Mouse (Mus musculus): ENCODE results near the gene Col4a1. TPM values are rescaled to one million over a fixed set of nuclear protein-coding genes. Genes with fewer than 3 reads are reported as not detected.

Col4a1 gene
- total RNA-seq, 2 experiments from 2014 or later, result 969 to 1,074 TPM

DNA sequence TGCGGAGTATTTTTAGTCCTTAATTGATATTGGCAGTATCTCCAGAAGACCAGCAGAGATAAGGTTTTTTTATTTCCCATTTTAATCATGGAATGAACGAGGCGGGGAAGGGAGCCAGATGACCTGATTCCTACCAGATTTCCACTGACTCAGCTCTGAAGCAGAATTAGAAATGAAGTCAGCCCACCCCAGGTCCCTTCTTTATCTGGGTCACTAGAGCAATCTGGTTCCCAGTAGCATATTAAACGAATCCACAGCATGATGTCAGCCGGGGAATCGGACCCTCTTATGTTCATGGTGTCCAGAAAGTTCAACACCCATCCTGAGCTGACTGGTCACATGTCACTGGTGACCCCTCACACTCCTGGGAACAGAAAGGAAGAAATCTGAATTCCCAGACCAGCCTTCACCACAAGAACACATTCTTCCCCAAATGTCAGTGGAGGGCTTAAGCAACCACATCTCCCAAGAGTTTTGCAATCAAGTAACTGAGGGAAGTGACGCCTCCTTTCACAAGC is 63.0 kb downstream of the Col4a1 start:
- peak in 1 of 2 experiments; percentile 57 for DNase-seq (ENCODE audit: low spot score in 2 of 2)

DNA sequence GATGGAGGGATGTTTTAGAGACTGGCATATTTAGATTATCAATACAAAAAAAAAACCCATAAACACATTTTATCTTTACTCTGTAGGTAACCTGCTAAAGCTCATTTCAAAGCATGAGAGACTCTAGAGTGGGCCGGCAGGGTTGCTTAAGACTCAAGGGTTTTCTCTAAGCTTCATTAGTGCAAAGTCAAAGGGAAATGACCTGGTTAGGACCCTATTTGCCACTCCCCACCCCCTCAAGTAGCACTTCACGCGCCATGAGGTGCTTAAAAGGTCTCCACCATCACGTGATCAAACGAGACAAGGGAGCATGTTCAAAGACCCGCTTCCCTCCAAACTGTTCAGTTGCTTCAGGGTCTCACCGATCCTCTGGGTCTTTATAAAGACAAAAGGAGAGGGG is 63.9 kb downstream of the Col4a1 start:
- no peak for DNase-seq (ENCODE audit: low spot score in 2 of 2)

DNA sequence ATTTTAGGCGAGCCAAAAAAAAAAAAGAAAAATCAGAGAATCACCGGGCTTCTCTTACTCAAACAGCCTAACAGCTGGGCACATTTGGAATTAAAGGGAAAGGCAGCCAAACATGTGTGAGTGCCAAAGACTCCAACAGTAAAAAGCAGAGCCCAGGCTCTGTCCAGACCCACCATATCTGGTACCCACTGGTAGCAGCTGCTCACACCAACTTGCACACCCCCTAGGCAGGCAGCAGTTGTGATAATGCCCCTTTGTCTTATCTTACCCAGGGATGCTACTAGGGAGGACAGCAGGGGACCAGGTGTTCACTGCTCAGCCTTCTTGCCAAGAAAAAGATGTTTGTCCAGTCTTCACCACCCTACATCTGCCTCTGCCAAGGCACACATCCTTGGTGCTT is 71.1 kb downstream of the Col4a1 start:
- no peak for DNase-seq (ENCODE audit: low spot score in 2 of 2)

DNA sequence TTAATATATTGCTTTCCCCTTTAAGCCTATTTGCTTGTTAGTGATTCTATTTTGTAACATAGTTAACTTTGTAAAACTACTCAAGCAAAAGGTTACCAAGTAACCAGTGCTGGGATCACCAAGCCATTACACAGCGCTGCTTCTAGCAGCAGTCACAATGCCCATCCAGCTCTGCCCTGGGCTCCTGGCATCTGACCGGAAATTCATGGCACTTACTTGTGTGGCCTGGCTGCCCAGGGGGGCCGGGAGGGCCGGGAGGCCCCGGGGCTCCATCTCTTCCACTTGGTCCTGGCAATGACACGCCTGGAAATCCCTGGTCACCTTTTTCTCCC is 77.8 kb downstream of the Col4a1 start:
- no peak for DNase-seq (ENCODE audit: low spot score in 2 of 2)

DNA sequence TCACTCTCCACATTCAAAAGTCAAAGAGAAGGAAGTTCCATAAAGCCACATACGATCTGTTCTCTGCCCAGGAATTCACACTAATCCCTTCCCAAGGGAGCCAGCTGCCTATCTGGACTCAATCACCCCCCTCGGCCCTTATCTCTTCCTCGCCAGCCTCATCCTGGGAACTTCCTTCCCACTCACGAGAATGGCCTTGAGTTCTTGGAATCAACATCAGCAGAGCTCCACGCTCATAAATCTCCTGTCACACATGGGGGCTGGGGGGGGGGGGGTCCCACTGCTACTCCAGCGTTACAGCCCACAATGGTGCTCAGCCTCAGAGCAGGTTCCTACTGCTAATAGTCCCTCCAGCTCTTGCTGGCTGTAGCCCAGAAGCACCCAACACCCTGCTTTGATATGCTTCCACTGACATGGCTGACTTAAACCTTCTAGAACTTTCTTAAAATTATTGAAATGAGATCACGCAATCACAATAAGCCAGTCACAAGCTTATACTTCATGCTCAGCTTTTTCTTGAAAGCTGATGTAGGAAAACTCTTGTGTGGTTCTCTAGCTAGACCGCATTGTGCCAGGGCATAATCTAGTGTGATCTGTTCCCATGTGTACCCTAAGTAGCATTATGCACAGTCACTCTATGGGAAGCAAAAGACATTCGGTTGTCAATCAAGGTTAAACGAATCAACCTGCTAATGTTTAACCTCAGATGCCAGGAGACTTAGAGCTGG is 78.3 kb downstream of the Col4a1 start:
- no peak for DNase-seq (ENCODE audit: low spot score in 2 of 2)

DNA sequence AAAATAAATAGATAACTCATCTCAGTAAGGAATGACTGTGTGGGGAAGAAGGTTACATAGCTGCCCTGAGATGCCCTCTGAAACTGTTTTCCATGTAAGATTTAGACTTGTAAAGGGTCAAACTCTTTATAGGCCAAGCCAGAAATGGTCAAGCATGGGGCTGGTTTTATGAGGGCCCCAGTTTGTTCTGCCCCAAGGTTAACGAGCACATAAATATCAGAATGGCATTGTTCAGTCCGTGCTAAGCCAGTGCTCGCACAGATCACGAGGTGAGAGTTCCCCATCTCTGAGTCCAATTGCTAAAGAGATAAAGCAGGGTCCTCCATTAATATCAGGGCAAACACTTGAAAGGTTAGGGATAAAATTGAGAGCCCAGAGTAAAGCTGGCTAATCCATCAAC is 79.6 kb downstream of the Col4a1 start:
- no peak for DNase-seq (ENCODE audit: low spot score in 2 of 2)

DNA sequence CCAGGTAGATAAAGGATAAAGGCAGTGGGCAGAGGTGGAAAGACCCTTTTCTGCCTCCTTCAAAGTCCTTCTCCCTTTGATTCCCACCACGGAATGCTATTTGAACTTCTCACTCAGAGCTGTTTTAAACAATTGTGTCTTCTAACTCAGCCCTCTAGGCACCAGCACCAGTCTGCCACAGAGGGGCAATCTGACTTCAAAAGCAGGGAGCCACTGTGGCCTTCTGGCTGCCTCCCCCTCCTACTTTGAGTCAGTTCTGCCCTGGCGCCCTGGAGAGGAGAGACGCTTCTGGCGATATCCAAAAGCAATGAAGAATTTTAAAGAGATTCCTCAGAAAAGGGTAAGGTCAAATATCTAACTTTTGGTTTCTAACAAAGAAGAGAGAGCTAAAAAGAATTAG is 82.3 kb downstream of the Col4a1 start:
- DNase-seq (ENCODE audit: low spot score in 2 of 2), result no peak

DNA sequence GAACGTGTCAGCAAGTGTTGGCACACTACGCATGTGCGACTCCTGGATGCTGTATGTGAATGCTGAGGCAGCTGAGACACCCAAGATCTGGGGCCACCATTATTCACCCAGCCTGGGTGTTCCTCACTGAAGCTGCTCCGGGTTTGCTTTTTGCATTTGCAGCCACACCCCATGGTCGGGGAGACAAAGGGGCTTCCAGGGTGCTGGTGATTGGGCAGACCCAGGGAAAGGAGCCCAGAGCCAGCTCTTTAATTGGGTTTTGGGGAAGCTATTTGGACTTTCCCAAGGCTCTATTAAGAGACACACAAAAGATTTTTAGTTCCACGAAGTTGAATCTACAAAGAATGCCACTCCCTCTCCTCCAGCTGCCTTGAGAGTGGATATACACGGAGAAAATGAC is 85.2 kb downstream of the Col4a1 start:
- DNase-seq (ENCODE audit: low spot score in 2 of 2), result no peak

DNA sequence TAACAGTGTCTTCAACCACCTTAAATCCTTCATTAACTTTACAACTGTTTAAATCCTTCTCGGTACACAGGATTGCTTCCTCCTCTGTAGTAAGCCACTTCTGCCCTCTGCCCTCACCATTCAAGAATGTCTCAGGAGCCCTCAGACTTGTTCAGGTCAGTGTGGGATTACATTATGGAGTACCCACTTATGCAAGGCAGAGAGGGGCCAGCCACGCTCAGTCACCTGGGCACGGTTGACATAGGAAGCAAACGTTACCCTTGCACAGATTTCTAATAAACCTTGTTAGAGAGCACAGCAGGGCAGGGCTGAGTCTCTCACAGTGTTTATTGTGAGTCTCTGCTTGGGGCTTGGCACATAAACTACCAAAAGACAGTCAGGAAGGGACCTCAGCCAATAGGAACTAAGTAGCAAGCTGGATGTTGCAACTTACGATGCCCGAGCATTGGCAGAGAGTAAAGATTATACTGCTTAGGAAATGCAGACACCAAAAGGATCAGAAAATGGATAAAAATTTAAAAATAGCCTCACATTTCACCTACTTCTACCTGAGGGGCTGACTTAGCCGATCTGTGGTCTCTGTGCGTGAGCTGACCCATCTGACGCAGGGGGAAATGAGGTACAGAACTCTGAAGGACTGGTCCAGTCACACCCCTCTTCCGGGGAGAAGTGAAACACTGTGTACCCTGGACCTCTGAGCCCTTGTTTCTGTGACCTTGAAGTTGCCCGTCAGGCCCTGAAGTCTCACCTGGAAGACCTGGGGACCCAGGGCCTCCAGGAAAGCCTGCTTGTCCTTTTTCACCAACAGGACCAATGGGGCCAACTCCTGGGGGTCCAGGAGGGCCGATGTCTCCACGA is 86.8 kb downstream of the Col4a1 start:
- no peak for DNase-seq (ENCODE audit: low spot score in 2 of 2)

DNA sequence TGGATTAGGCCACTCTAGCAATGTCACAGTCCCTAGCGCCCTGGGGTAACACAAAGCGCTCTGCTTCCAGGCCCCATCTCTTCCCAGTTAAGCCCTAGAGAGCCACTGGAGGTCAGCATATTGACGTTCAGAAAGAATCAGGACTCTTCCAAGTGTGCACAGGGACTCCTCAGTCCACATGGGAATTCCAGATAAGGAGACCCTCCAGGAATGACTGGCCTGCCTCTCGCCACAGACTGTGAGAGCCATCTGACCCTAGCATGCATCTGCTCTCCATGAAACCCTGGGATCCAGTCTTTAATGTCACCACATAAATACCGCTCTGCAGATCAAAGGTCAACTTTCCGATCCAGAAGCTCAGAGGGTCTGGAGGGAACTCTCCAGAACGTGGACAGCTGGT is 88.4 kb downstream of the Col4a1 start:
- DNase-seq (ENCODE audit: low spot score in 2 of 2), result no peak

DNA sequence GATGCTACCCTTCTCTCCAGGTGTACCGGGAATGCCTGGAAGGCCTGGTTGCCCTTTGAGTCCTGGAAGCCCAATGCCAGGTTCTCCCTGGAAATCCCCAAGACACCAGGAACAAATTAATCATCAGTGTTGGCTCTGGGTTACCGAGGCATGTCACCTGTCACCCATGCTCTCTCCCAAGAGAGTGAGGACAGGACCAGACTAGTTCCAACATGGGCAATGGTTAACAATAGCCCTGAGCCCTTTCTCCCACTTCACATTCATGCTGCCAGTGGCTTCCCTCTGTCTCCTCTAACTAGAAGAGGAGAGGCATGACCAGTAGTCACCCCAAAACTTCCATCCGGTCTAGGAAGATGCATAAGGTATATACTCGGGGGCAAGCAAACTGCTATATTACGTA is 91.3 kb downstream of the Col4a1 start:
- DNase-seq (ENCODE audit: low spot score in 2 of 2), result no peak

DNA sequence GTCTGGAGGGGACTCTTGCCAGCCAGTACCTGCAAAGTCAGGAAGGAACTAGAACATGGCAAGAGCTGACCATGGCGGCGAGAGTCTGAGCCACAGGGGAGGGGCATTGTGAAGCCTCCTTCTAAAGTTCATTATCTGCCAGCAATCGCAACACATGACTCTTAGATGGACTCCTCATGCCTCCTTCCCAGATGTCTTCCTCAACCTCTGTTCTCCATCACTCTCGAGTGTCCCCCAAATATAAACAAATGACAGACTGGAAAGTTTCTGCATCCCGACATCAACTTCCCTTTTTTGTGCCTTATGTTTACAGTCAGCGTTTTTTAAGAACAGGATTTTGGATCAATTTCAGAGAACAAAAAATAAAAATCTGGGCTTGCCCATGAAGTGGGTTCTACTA is 93.3 kb downstream of the Col4a1 start:
- no peak for DNase-seq (ENCODE audit: low spot score in 2 of 2)

DNA sequence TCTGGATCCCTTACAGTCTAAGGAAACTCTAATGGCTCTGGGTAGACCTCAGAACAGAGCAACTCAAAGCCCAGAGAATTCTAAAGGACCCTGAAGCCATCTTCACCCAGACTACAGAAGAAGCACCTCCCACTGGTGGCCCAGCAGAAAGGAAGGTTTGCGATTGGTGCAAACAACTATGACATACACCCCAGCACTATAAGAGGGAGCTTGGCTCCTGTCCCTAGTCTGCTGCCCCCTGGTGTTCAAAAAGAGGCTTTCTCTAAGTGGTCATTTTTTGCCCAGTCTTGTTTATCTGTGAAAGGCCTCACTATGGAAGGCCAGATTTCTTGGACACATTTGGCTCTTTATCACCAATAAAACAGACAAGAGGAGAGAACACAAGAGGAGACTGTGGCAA is 97.4 kb downstream of the Col4a1 start:
- DNase-seq (ENCODE audit: low spot score in 2 of 2), result peak in 1 of 2 experiments; percentile 57

DNA sequence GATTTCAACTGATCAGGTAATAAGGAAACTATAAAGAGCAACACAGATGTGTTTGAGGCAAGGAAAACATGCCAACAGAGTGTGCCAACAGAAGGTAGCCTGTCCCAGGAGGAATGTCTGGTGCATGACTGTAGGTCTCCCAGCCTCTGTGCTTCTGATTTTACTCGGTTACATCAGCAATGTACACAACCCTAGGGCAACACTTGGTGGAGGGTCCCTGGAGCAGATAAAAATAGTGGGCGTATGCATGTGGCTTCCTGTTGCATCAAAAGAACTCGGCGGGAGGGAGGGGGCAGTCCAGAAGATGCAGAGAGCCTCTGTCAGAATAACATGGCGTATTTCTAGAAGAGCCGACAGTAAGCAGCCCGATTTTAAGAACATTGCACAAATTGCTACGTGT is 106.1 kb downstream of the Col4a1 start:
- DNase-seq (ENCODE audit: low spot score in 2 of 2), result no peak

DNA sequence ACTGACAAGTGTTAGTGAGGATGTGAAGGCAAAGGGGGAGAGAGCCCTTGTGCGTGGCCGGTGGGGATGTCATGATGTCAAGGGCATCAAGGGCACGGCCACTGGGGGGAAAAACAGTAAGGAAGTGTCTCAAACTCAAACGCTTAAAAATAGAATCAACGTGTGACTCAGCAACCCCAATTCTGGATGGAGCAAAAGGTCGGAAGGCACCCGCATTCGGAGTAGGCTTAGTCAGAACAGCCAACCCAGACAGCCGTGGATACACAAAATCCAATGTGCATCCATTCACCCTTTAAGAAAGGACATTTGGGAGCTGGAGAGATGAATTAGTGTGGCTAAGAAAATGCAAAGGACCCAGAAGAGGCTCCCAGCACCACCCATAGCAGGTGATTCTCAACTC is 107.1 kb downstream of the Col4a1 start:
- no peak for DNase-seq (ENCODE audit: low spot score in 2 of 2)

DNA sequence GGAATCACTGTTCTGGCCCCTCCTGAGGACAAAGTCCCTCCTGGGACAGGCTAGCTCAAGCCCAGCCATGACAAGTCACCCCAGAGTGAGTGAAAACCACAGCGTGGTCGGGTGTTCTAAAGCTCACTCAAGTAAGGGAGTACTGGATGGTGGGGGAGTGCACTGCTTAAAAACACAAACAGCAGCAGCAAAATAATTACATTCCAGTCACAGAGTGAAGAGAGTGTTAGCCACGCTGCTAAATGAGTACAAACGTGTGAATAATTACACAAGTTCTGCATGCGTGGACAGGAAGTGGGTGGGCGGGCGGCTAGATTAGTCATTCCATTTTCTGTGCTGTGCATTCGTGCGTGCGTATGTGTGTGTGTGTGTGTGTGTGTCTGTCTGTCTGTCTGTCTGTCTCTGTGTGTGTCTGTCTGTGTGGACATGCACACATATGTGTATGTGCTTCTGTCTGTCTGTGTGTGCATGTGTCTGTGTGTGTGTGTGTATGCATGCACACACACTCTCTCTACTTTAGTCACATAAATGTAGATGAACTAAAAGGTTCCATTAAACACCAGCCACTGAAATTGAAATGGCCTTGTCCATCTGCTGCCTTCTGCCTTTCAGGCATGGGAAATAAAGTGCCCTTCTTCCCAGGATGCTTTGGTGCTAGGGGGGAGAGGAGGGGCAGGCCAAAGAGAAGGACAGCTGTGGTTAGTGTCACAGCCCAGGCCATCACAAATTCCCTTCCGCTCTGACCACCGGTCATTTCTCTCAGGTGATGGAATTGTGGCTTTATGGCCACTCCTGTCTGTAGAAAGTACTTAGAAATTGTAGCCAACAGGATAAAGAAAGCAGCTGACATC is 109.1 kb downstream of the Col4a1 start:
- no peak for DNase-seq (ENCODE audit: low spot score in 2 of 2)

DNA sequence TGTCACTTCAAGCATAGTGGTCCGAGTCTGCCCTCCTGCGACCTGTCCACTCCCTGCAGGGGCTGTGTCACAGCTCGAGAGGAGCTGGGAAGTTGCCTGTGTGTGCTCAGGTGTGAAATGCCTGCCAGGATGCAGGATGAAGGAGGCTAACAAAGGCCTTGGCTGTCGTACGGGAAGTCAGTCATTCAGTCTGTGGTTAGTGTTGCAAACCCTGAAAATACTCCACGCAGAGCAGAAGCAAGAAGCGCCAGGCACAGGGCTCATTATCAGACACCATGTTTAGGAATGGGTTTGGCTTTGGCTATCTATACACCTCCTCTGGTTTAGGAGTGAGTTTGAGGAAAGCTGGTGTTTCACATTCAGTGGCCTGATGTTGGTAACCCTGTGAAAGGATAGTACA is 114.0 kb downstream of the Col4a1 start:
- no peak for DNase-seq (ENCODE audit: low spot score in 2 of 2)

DNA sequence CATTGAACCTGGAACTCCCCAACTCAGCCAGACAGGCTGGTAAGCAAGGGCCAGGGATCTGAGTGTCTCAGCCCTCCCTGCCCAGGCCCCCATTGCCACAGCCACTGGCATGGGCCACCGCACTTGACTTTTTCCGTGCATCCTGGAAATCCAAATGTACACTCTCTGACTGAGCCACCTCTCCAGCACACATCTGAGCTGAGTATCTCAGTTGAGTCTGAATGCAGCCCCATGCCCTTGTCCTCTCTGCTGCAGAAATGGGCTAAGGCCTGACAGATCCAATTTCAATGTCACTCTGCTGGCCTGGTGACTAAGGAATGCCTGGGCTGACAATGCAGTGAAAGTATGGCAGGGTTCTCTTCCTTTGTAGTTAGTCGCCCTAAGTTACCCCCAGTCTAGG is 114.6 kb downstream of the Col4a1 start:
- no peak for DNase-seq (ENCODE audit: low spot score in 2 of 2)

DNA sequence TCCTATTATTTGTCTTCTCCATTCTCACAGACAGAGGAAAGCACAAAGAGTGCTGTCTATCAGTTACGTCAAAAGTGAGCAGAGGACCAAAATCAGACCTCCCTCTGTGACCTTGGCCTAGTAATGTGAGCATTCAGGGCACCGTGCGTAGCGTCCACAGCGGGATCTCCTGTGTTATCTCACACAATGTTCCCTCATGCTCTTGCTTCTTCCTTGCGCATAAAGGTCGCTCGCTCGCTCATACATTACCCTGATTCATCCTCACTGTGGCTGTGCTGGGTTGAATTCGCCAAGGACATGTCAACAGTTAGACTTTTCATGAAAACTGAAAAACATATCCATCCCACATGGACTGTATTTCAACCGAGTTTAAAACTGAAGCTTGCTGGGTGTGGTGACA is 115.4 kb downstream of the Col4a1 start:
- DNase-seq (ENCODE audit: low spot score in 2 of 2), result no peak

DNA sequence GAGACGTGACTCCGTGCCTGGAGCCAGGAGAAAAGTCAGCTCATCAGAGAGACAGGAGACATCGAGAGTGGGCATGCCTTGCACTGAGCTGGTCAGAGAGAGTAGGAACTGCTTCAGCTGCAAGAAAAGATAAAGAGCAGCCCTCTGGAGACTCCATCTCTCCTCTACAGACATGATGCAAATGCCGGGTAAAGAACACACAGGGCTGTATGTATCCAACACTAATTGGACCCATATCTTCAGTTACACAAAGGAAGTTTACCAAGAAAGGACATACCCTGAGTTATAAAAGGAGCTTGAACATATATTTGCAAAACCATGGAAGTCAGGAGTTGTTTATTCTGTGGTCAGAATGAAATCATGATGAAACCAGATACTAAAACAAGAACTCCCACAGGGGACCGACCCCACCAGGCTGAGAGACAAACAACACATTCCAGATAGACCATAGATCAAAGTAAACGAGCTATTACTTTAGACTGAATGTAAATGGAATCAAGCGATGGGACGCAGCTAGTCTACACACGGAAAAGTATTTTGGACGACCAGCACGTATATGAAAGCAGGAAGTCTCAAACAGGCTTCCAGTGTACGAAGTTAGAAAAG is 119.8 kb downstream of the Col4a1 start:
- DNase-seq (ENCODE audit: low spot score in 2 of 2), result no peak

DNA sequence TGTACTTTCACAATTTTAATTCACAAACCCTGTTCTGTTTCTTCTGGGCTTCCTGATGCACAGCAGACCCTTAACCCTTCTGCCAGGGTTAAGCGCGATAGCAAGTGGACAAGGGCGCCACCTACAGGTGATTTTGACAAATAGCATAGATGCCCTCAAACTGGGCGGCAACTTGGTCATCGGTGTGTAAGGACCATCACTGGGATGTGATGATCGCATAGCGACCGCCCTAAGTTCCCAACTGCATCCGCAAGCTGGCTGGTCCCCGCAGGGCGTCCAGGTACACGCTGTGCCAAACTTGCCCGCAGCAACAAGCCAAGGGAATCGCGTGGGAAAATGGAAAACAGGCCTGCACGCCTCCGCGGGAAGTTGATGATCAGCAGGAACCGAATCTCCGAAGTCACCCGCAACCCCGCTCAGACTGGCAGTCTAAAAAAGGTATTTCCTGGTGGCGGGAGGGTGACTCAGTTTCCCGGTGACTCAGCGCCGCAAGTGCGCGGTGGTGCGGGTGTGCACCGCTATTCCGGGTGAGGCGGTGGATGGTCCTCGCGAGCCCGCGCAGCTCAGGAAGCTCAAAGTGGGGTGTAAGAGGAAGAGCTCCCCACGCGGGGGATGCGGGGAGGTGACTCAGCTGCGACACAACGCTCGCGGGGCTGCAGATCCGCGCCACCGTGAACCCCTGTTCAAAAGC is 124.9 kb downstream of the Col4a1 start:
- peak; percentile 48 to 74 for DNase-seq (ENCODE audit: low spot score in 2 of 2)
